Mouse (Mus musculus) heart, adult 11 months (tissue): Measurements from ENCODE around the gene Cldn2.
"Not testable (repeated sequence)": the region's sequence is repeated elsewhere in the genome, so short reads cannot be mapped to it uniquely, and the experiment has no call there.

Experiments
- DNase-seq: peaks from one replicate; pipeline ENCODE4 v3.0.0; 2022

The Cldn2 gene

DNA sequence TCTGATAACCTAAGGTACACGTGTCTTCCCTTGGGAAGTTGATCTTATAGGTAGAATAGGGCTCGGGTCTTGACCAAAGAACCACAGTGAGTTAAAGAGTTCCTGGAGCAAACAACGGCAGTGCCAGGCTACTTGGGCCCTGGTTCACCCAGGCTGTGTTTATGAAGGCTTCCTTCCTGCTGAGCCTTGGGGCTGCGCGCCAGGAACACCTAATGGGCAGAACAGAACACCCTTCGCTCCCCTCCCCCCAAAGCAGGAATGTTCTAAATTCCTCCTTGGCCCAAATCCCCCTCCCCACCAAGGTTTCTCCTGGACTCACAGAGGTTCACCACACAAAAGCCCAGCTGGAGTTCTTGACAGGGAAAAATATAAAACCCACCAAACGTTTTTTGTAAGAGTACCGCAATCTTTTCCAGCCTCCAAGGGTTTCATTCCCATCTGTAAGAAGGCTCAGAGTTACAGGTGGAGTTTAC, at the start of gene Cldn2:
Gene Cldn2 (plus strand): TSS at position 423 of the 473 bp plus-strand sequence.
- DNase-seq = no peak

DNA sequence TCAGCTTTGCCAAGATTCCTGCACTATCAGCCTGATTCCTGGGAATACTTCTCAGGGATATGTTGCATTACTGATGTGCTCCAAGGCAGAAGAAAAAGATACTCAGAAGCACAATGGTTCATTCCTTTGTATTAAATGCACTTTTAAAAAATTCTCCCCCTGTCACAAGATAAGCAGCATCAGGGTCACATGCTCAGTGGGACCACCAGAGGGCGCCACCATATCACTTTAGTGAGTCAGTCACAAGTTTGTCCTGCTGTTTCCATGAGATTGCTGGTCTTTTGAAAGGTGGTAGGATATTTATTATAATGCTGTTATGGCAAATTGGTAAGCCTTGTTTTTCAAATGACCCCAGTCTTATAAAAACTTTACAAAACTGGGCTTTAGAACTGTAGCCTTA, 48.8 kb upstream of the Cldn2 start:
- DNase-seq = no peak

DNA sequence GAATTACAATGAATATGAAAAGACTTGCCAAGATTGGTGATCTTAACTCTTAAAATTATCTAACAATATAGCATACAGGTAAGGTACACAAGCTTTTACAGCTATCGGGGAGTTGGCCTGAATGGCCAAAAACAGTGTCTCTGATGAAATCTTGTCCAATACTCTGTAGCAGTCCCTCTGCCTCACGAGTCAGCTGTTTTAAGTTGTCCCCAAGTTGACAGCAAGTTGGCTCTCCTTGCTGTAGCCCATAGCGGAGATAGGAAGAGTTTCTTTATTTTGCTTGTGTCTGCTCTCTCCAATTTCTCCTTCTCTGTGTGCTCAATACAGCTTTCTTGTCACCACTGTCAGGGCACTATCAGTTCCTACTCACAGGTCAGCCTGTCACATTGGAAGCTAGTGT, 42.0 kb upstream of the Cldn2 start:
- not testable (repeated sequence) for DNase-seq

DNA sequence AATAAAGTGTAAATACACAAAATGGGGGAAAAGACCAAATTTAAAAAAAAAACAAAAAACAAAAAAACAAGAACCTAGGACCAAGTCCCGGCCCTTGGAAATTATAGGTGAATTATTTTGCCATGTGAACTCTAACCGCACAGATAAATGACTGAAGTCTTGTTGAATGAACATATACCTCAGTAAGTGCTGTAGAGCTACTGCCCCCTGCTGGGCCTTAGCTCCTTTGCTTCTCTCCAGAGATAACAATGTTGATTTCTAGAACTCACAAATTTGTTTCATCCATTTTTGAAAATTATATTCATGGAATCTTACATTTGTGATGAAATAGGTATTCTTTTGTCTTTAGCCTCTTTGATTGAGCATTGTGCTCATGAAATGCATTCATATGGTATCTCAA, 38.1 kb upstream of the Cldn2 start:
- no peak for DNase-seq

DNA sequence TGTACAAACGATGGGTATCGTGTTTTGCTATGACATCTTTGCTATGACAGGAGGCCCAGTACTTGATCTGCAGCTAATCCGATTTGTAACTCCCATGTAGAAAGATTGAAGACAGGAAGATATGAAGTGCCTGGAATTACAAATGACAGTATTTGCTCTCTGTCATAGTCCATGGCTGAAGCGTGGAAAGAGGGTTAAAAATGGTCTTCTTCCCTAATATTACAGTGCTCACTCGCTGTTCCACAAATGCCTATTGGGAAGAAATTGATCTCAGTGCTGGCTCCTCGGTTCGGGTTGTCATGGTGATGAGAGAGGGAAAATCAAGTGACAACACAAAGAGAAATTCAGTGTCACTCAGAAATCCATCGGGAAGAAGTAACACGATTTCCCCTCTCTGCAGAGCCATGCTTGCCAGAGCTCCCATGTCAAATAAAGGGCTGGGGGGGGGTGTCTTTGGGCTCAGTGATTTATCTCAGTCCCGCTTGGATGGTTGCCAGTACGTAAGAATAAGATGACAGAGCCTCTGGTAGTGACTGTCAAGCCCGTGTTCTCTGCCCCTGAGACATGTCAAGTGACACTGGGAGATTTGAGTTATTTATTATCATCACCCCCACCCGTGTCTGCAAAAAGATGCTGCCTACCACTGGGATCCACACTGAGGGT, 30.5 kb upstream of the Cldn2 start:
- DNase-seq = no peak

DNA sequence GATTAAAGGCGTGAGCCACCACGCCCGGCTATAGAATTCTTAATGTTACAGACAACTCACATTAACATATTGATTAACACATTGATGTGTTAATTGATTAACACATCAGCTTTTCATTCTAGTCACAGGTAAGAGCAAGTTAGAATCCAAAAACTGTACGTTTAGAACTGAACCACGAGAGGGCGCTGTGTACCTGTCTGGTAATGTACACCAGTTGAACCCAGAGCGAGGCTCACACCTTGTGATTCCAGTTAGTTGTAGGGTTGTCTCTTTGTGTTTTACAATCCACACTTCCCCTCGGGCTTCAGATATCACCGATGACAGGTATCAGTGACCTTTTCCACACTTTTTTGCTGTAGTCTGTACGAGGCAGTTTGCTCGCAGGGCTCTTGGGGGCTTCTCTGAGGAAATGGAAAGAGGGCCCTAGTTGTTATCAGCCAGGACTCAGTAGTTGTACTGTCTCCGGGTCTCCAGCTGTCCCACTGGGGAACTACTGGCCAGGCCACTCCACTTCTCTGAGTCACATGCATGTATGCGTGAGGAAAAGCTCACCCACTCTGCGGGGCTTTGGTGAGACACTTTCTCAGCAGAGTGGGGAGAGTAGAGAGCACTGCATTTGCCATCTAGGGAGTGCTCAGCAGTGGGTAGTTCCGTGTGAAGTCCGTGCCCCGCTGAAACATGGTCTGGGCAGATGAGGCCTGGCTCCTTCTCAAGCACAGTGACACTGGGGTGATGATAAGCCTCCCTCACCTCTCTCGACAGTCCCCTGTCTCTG, 26.1 kb upstream of the Cldn2 start:
- DNase-seq = no peak

DNA sequence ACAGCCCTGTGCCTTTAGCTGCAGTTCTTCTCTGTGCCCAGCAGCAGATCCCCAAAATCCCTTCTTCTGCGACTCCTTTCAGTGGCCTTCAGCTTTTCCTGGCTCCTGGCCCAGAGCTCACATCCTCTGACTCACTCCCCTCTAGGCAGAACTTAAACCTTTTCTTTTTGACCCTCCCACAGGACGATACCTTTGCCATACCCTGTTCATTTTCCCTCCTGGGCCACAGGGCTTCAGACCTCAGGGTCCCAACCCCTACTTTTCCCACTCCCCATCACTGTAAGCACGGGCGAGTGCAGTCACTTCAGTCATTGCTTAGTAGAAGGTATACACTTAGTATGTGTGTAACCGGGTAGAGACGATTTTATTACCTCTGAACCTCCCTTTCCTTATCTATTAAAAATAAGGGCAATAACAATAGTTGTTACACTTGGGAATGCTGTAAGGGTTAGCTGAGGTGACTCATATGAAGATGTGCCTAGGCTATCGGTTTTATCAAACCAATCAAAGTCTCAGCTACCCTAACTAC, 25.5 kb upstream of the Cldn2 start:
- no peak for DNase-seq

DNA sequence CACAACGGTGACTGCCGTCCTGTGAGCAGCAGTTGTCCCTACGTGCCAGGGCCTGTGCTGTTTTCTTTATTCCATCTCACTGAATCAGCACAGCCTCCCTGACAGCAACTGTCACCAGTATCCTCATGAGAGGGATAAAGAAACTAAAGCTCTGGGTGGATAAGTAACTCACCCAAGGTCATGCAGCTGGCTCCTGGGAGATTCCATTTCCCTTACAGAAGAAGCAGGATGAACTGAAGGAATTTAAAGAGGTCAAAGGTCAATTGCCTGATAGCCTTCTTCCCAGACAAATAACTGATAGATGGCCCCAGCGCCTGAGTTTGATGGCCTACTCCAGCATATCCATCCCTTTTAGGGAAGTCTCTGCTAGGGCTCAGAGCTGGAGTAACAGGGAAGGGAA, 23.3 kb upstream of the Cldn2 start:
- DNase-seq = no peak

DNA sequence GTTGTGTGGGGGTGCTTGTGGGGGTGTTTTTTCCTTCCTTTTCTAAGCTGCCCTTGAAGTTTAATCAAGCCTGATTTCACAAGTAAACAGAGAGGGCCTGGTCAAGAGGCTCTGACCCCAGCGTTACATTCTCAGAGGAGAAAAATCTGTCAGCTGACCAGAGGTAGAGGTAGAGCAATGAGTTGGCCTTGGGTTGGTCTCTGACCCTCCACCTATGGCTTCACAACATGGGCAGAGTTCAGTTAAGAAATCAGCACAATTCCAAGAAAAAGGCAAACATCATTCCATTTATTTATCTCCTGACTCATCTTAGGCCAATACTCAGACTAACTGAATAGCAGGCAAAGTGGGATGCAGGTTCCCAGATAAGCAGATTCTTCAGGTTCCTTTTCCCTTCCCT, 21.7 kb upstream of the Cldn2 start:
- DNase-seq = no peak

DNA sequence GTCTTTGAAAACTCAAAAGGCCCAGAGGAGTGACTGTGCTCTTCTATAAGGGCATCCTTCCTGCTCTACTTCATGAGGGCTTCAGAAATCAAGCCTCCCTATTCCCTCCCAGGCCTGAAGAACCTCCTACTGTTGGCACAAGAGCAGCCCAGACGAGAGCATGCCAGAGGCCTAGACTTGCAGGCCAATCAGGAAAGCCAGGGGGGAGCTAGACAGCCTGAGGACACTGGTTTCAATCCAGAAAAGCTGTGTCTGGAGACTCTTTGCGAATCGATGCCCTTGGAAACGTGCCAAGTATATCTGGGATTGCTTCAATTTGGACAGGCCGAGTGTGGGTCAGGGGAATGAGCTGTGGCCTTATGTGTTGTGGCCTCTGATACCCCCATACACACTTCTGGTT, 21.2 kb upstream of the Cldn2 start:
- DNase-seq = no peak

DNA sequence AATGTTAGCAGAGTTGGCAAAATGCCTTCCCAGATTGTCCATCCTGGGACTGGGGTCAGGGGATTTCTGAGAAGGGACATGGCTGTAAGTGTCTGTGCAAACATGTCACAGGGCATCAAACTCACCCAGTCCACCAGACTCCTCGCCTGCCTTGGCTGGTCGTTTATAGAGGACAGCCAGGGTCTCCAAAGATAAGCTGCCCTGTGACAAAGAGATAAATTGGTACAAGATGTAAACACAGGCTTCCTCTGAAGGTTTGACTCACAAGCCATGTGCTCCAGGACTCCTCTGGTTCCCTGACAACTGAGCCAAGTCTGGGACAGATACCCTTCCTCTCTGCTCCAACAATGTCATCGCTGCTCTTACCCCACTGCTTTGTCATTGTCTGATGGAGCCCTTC, 19.6 kb upstream of the Cldn2 start:
- DNase-seq = no peak

DNA sequence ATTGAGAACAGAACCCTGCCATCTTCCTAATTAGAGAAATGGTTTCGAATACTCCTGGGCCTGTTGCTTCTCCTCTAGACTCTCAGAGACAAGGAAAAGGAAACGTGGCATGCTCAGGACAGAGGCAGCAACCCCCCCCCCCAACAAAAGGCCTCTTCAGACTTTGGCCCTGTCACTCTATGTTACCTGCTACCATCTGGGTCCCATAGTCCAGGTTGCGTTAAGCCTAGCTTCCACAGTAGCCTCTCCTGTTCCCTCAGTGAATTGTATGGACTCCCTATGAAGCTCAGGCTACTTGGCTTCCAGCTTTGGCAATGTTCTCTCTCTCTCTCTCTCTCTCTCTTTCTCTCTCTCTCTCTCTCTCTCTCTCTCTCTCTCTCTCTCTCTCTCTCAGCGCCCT, 19.1 kb upstream of the Cldn2 start:
- no peak for DNase-seq

DNA sequence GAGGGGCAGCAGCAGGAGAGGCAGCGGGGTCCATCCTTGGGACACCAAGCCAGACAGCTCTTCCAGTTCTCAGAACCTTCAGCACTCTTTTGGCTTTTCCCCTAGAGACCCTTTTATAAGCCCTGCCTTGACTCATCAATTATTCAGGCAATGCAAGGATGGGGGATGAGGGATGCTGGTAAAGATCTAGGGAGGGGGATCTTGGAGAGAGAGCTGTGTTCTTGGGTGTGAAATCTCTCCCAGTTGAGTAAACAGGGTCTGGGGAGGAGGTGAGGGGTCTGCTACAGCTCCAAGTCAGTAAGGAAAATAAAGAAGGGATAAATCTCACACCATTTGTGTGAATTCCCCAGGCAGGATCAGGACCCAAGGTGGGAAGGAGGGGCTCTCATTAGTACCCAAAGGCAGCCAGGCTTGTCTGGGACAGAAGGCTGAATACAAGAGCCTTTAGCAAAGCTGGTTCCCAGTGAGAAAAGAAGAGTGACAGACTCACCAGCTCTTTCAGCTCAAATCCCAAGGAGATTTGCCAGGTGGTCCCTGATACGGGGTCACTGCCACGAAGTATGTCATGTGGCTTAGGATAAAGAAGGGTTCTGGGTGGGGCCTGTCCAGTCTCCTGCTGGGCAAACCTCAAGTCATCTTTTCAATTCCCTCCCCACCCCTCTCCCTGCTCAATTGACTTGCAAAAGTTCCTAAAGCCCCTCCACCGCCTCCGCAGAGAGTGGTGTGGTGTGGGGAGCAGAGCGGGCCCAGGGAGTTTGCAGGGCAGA, 18.2 kb upstream of the Cldn2 start, which contains the start of gene Ripply1:
Gene Ripply1 (minus strand): TSS at position 76 of the 767 bp plus-strand sequence.
- DNase-seq = no peak

DNA sequence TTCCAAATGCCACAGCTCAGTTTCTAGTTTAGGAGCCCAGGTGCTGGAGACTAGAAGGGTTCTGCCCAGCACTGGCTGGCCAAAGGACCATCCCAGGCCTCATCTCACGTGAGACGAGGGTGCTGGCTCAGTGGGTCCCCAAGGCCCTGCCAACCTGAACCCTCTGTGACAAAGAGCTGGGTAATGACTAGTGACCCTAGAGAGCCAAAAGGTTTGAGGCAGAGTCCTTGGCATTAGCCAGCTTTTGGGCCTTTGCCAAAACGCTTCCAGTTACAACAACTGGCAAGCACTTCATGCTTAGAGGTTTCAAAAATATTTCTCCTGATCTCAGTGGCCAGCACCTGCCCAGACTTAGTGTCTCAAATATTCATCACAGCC, 17.6 kb upstream of the Cldn2 start:
- DNase-seq = no peak

DNA sequence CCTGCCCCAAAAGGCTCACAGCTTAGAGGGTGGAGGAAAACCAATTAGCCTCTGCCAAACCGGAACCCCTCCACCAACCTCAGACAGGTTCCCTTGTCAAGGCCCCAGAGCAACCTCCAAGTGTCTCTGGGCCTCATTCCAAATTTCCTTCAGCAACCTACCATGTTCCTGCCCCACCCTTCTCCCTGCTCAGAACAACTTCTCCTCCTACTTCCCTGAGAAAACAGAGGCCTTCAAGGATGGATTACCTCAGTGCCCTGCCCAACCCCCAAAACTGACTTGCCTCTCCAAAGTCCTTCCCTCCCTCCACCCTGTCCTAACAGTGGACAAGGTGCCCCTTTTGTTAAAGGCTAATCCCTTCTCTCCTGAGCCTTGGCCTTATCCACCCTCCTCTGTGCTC, 14.9 kb upstream of the Cldn2 start:
- peak; percentile 91 for DNase-seq

DNA sequence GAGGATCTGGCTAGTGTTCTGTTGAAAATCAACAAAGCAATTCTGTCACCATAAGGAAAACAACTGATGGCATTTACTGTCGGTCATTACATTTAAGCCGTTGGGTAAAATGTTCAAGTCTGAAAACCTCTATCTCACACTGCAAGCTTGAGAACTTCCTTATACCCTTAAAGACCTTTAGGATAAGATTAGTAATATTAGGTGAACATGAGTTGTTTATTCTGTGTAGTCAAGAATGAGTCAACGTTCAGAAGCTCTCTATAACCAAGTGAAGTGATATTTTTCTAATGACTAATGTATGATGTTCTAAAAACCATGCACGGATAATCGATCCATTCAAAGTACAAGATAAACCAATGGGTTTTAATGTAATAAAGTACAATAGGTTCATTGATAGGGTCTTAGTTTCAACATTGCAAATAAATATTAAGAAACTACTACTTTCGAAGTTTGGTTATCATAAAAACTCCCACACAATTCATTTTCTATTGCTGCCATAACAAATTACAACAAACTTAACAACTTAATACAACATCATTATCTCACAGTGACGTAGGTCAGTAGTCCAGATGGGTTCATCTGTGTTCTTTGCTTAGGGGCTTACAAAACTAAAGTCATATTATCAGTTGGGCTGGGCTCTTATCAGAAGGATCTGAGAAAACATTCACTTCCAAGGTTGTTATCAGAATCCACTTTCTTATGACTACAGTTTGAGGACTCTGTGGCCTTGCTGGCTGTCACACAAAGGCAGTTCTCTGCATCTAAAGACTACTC, 6.4 kb upstream of the Cldn2 start:
- no peak for DNase-seq

DNA sequence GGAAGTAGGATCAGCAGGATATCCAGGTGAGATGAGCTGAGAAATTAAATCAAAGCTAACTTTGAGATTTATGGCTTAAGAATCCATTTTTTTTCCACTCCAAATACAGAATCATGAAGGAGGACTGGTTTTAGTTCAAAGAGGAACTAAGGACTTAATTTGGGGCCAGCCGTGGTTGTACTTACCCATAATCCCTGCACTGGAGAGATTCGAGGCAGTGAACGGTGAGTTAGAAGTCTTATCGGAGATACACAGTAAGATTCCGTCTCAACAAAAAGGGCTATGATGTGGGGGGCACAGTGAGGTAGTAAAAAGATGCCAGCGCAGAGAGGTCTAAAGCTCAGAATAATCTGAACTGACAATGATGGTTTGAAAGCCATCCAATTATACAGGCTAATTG, 4.6 kb upstream of the Cldn2 start:
- no peak for DNase-seq

DNA sequence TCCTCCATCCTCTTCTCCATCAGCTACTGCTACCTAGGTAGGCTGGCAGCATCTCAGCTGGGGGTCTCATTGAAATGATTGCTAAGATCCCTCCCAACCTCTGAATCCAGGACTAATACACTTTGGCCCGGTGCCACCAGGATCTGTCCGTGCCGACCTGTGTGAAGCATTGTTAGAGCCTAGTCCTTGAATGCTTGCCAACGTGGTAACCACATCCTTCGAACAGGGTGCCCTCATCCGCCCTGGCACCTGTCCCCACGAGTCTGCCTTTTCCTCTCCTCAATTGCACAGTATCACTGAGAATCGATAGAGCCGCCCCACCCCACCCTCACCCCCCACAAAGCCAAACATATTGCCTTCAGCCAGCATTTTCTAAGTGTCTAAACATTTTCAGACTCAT, 2.8 kb upstream of the Cldn2 start:
- no peak for DNase-seq

DNA sequence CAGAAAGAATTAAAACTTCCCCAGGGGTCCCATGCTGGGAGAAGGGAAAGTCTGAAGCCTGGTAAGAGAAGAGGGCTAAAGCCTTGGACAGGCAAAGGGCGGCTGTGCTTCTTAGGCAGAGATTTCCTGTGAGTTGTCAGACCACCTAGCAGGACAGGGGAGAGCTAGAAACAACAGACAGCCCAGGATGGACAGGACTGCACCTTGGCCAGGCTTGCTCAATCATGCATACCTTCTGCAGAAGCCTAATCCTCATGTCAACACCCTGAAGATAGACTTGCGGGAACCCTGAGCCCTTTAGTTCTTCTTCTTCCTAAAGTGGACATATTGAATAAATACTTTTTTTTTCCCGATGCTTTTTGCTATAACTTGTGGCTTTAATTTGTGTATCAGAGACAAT, 675 bp upstream of the Cldn2 start:
- no peak for DNase-seq

DNA sequence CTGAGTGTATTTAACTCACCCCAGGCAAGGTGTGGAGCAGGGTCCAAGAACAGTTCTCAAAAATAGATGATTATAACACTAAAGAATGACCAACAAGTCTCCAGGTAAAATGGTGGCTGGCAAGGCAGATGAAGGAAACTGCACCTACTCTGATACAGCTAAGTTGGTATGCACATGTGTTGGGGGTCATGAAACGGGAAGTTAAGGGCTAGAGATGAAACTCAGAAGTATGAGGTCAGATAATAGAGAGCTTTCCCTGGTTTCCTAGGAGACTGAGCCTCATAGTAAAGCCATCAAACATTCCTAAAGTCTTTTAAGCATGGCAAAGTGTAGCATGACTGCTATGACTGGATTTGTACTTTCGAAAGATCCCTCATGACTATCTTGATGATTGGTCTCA, 2.4 kb downstream of the Cldn2 start:
- DNase-seq = no peak

DNA sequence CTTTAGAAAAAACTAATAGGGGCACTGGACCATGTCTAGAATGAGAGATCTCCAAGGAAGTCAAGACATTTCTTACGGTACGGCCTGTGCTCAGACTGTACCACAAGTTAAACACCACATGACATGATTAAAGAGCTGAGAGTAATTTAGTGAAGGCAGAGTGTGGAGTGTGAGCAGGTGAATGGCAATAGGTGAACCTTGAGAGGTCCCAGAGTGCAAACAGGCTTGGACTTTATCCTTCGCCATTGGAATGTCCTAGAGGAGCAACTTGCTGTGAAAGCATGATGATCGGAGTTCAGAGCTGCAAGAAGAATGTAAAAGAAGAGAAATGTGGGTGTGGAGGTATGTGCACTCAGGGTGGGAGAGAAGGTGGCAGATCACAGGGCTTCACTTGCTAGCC, 5.3 kb downstream of the Cldn2 start:
- no peak for DNase-seq

DNA sequence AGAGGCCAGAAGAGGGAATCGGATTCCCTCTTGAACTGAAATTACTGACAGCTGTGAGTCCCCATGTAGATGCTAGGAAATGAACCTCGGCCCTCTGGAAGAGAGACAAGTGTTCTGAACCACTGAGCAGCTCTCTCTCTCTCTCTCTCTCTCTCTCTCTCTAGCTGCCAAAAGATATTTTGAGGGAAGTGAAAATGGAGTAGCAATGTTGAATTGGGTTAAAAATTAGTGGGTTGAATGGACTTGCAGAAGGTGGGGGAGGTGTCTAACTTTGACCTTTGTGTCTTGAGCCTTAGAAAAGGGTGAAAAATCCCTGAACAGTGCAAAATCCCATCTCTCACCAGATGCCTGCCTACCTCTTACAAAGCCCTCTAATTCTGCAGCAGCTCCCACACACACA, 6.8 kb downstream of the Cldn2 start:
- DNase-seq = no peak

DNA sequence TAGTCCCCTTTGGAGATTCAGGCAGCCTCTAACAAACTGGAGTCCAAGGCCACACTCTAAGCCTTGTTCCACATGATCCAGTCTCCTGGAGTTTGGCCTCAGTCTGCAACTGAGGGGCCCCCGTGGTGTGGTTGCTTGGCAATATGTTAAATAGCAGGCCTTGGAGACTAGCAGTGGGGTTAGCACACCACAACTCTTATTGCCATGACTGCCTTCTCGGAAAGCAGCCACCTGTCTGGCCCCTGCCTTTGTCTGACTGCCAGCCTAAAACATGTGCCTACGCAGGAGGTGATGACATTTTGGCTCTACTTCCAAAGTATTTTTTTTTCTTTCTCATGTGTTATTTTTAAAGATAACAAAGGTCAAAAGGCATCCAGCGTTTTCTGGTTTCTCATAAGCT, 7.5 kb downstream of the Cldn2 start:
- no peak for DNase-seq
